Mouse (Mus musculus) heart, postnatal 0 days (tissue): ENCODE data around the gene Abcc12. TPM values are rescaled to one million over a fixed set of nuclear protein-coding genes. Genes with fewer than 3 reads are reported as not detected.

Experiments used
- ATAC-seq: fragments of 200-750 bp; cut with Nextera tagmentation; 2 replicates; pipeline ENCODE4 v1.8.0; 2017; ENCODE audit warnings: low read depth, moderate number of reproducible peaks, moderate library complexity; ENCODE audit not compliant: insufficient read depth
- DNase-seq: peaks from one replicate; pipeline ENCODE4 v3.0.0-alpha.2; 2016; ENCODE audit warnings: low spot score
- H3K27ac ChIP-seq: fragments of 300-500 bp; sonication (generic); 2 replicates; pipeline ENCODE4 v1.5.1; 2014; ENCODE audit warnings: low read depth, mild to moderate bottlenecking
- H3K27me3 ChIP-seq: fragments of 300-500 bp; sonication (generic); 2 replicates; pipeline ENCODE4 v1.6.1; 2014; ENCODE audit warnings: low read length, mixed read lengths; ENCODE audit not compliant: control insufficient read depth, insufficient read depth
- H3K36me3 ChIP-seq: fragments of 300-500 bp; sonication (generic); replicated peaks from 2 replicates; pipeline ENCODE4 v1.6.1; 2014; ENCODE audit warnings: low read length, mixed read lengths; ENCODE audit not compliant: control insufficient read depth, insufficient read depth
- H3K4me1 ChIP-seq: fragments of 300-500 bp; sonication (generic); 2 replicates; pipeline ENCODE4 v1.6.1; 2014; ENCODE audit warnings: antibody characterized with exemption; ENCODE audit not compliant: control insufficient read depth, insufficient read depth
- H3K4me2 ChIP-seq: fragments of 300-500 bp; sonication (generic); 2 replicates; pipeline ENCODE4 v1.6.1; 2014; ENCODE audit warnings: low read depth, mild to moderate bottlenecking, low read length, moderate library complexity
- H3K4me3 ChIP-seq: fragments of 300-500 bp; sonication (generic); 2 replicates; pipeline ENCODE4 v1.5.1; 2014; ENCODE audit warnings: low read depth, low read length
- H3K9ac ChIP-seq: fragments of 300-500 bp; sonication (generic); replicated peaks from 2 replicates; pipeline ENCODE4 v1.6.1; 2014; ENCODE audit warnings: low read depth, low read length, mixed read lengths
- H3K9me3 ChIP-seq: fragments of 300-500 bp; sonication (generic); replicated peaks from 2 replicates; pipeline ENCODE4 v1.6.1; 2016; ENCODE audit warnings: low read length; ENCODE audit not compliant: control insufficient read depth
- CTCF ChIP-seq: IDR thresholded peaks from 2 replicates; pipeline ENCODE4 v1.5.1; 2016; ENCODE audit warnings: antibody characterized with exemption, control low read depth, low read depth
- EP300 ChIP-seq: IDR thresholded peaks from 2 replicates; pipeline ENCODE4 v1.6.1; 2016; ENCODE audit warnings: antibody characterized with exemption, low read depth
- WGBS: fragments of 180-500 bp; shearing (Covaris S2); extraction: QIAGEN DNeasy Blood & Tissue Kit; methylation state at CpG from one replicate; pipeline ENCODE4 v1.1.7; 2014; 5-methylcytosine and 5-hydroxymethylcytosine counted together
- polyA plus RNA-seq: library from polyadenylated mRNA; unstranded; fragments of >200 nt; fragmentation: Nextera tagmentation; extraction: Ambion mirVana; gene quantifications from 2 replicates; pipeline ENCODE4 v1.2.1, GENCODE M21; 2015
- total RNA-seq: library from RNA; depleted of rRNA; stranded (reverse); fragments of >200 nt; gene quantifications from 2 replicates; pipeline ENCODE4 v1.2.3, GENCODE M21; 2014; ENCODE audit warnings: low replicate concordance

The Abcc12 gene
- total and polyA plus RNA-seq, 2 experiments from 2014 or later = not detected

DNA sequence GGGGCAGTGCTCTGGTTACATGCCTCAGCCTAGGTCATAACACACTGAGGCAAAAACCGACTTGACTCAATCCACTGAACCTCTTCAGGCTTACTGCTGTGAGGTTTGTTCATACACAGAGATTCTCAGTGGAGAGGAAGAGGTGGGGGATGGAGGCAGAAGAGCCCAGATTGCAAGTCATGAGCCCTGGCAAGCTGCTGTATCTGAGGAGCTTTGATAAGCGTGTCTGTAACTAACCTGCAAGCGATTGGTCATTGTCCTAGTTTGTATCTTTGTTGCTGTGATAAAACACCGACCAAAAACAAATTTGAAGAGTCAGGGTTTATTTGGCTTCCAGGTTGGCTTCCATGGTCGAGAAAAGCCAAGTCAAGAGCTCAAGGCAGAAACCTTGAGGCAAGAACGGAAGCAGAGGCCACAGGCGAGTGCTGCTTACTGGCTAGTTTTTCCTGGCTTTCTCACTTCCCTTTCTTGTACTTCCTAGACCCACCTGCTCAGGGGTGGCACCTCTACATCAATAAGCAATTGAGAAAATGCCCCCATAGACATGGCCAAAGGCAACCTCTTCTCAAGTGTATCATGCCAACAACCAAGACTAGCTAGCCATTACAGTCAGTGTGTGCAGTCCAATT, 37.4 kb upstream of the Abcc12 start:
- Histone ChIP-seq H3K9ac (no peak overlapping the region), H3K4me2 (no peak overlapping the region), H3K4me1 (no peaks in the 10 kb centered on the region), H3K36me3 (no peaks in the 10 kb centered on the region), H3K27me3 (no peaks in the 10 kb centered on the region), H3K4me3 (no peak overlapping the region), H3K27ac (no peak overlapping the region), H3K9me3 (no peaks in the 10 kb centered on the region)
- DNase-seq = no peak
- no peak for ATAC-seq
- 50% methylated on average over 7 of the region's 7 CpGs for WGBS
- TF ChIP-seq EP300 = no peak
- TF ChIP-seq CTCF = no peak

DNA sequence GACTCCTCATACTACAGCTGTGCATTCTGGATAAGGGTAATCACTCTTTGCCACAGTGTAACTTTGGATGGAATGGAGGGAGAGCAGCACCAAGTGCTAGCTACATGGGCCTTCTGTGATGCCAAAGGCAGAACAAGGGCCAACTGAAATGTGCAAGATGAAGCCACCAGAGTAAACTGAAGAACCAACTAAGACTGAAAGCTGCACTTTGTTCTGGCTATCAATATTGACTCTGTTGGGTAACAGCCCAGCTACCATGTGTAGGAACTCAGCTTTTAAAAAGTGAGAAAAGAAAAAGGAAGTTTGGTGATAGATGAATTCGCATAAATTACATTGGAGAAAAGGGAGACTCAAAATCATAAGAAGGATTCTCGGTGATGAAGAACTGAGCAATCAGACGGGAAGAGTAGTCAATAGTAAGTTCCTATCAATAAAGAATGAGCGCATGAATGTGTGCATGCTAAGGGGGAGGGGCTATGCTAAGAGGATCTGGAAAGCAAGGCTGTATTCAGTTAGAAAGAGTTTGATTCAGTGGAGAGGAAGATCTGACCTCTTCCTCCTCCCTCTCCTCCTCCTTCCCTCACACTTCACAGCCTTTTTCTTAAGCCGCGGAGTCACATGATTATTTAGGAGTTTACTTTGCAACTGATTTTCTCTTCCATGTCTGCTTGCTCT, 34.7 kb upstream of the Abcc12 start:
- H3K4me2 ChIP-seq = no peak overlapping the region
- TF ChIP-seq EP300 (no peak), CTCF (no peak)
- no peak for ATAC-seq
- no peaks in the 10 kb centered on the region for H3K4me1 ChIP-seq
- 73% methylated on average over 6 of the region's 6 CpGs for WGBS
- no peak overlapping the region for H3K4me3 ChIP-seq
- no peak overlapping the region for H3K27ac ChIP-seq
- no peaks in the 10 kb centered on the region for H3K27me3 ChIP-seq
- H3K9ac ChIP-seq = no peak overlapping the region
- no peak for DNase-seq
- no peaks in the 10 kb centered on the region for H3K36me3 ChIP-seq
- H3K9me3 ChIP-seq = no peaks in the 10 kb centered on the region

DNA sequence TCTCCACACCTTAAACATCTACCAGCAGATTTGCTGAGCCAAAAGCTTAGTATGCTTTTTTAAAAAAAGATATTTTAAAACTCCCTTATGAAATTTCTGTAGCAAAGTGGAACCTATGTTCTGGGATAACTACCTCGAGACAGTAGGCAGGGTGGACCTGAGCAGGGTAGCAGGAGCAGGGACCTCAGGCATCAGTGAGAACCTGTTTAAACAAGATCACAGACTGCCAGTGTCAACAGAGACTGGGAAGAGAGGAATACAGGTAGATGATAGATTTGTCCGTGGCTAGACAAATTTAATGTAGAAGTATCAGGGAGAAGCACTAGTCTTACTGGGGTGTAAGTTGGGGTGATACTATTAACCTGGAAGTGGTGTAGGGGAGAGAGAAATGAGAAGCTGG, 33.3 kb upstream of the Abcc12 start:
- no peak overlapping the region for H3K4me3 ChIP-seq
- ATAC-seq (no peak), DNase-seq (no peak)
- WGBS = 68% methylated on average over 2 of the region's 2 CpGs
- no peaks in the 10 kb centered on the region for H3K9me3 ChIP-seq
- no peaks in the 10 kb centered on the region for H3K27me3 ChIP-seq
- no peak for TF ChIP-seq CTCF
- TF ChIP-seq EP300 = no peak
- H3K4me2 ChIP-seq = no peak overlapping the region
- no peak overlapping the region for H3K9ac ChIP-seq
- H3K27ac ChIP-seq = no peak overlapping the region
- no peaks in the 10 kb centered on the region for H3K36me3 ChIP-seq
- no peaks in the 10 kb centered on the region for H3K4me1 ChIP-seq

DNA sequence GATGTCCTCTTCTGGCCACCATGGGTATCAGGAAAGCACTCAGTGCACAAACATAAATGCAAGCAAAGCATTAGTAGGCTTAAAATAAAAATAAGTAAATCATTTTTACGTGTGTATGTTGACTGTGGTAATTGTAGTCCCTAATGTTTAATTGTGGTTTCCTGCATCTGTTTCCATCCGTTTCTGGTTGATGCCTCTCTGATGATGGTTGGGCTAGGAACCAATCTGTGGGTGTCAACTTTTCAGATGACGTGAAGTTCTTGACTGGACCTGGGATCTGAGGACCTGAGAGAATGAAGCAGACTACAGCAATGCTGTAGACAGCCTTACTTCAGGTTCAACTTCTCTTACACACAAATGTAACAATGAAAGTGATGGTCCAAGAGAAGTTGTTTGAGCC, 24.2 kb upstream of the Abcc12 start:
- TF ChIP-seq CTCF = no peak
- no peak for TF ChIP-seq EP300
- Histone ChIP-seq H3K9me3 (no peaks in the 10 kb centered on the region), H3K4me2 (no peak overlapping the region), H3K36me3 (no peaks in the 10 kb centered on the region), H3K9ac (no peak overlapping the region), H3K27ac (no peak overlapping the region), H3K27me3 (no peaks in the 10 kb centered on the region), H3K4me3 (no peak overlapping the region), H3K4me1 (no peaks in the 10 kb centered on the region)
- ATAC-seq = no peak
- DNase-seq = no peak
- WGBS = 65% methylated on average over 3 of the region's 3 CpGs

DNA sequence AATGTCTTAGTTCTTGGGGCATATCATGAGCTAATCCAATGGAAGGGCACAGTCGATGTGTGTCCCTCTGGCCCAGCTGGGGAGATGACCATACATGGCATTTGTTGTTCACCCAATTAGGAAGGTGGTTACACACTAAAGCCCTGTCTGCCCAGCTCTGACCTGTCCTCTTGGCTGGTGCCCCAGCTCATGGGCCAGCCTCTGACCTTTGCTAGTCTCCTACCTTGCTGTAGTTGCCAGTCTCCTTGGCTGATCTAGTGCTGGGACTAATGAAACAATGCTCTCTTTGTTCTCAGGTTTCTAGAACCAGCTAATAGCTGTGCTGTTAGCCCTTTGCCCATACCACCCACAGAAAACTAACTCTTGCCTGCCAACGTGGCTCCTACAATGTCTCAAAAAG, 22.7 kb upstream of the Abcc12 start:
- H3K27me3 ChIP-seq = no peaks in the 10 kb centered on the region
- no peak for TF ChIP-seq EP300
- TF ChIP-seq CTCF = no peak
- 59% methylated on average over 2 of the region's 2 CpGs for WGBS
- H3K27ac ChIP-seq = no peak overlapping the region
- no peak for DNase-seq
- no peaks in the 10 kb centered on the region for H3K9me3 ChIP-seq
- H3K4me2 ChIP-seq = no peak overlapping the region
- H3K36me3 ChIP-seq = no peaks in the 10 kb centered on the region
- H3K4me1 ChIP-seq = no peaks in the 10 kb centered on the region
- no peak overlapping the region for H3K9ac ChIP-seq
- no peak overlapping the region for H3K4me3 ChIP-seq
- no peak for ATAC-seq

DNA sequence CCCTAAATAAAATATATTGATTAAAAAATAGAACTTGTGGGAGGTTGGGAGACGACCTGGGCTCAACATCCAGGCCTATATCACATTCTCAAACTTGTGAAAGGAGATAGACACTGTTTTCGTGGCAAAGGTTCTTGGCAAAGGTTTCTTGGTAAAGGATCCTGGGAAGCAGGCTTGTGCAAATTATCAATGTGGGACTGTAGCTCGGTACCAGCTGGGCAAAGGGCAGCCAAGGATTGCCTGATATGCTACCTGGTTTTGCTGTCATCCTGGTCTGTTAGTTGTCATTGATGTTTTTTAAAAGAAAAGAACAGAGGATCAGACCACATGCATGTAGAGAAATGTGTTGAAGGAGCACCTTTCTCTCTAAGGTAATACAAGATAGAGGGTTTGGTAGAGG, 19.8 kb upstream of the Abcc12 start:
- no peak for TF ChIP-seq CTCF
- no peak for TF ChIP-seq EP300
- DNase-seq = no peak
- H3K4me2 ChIP-seq = no peak overlapping the region
- 60% methylated on average over 3 of the region's 3 CpGs for WGBS
- ATAC-seq = no peak
- no peaks in the 10 kb centered on the region for H3K9me3 ChIP-seq
- no peak overlapping the region for H3K9ac ChIP-seq
- no peak overlapping the region for H3K27ac ChIP-seq
- no peak overlapping the region for H3K4me3 ChIP-seq
- H3K27me3 ChIP-seq = no peaks in the 10 kb centered on the region
- no peaks in the 10 kb centered on the region for H3K36me3 ChIP-seq
- no peaks in the 10 kb centered on the region for H3K4me1 ChIP-seq
